Comparison of ENCODE assay signal across 27 mouse cellular contexts in genomic region chr2:167694244-167694643, GRCm38 (mm10). TPM values are rescaled to one million over a fixed set of nuclear protein-coding genes. Genes with fewer than 3 reads are reported as not detected.
A peak's percentile ranks its signal among the peaks of the same experiment; 100 is the strongest.
DNase-seq lines count a peak whose midpoint lies in the region; TF ChIP-seq lines count a peak whose summit lies in the region.
"Had no signal": no experiment of that assay in that cellular context is flagged by ENCODE, and none has a peak within 500 bp of the region (broad histone marks: within the 10 kb centered on the region; RNA-seq: fewer than 3 reads in every experiment).

No protein-coding gene starts in this region.

- peak; percentile 46 for DNase-seq in adrenal gland, postnatal 25 days
- no peak for DNase-seq in adrenal gland, adult 8-10 months
- no peak for DNase-seq in heart, adult 2 months
- DNase-seq in heart, postnatal 36 days: no peak
- DNase-seq in NIH3T3 (ENCODE audit: low read depth): peak; percentile 38
- DNase-seq in thymus, postnatal 14 days: no peak
- DNase-seq in right cerebral cortex, postnatal 4 days: no peak
- DNase-seq: B cell, adult 2 months; cerebellum, adult 8-10 months; embryo, embryonic 11 days; gastrocnemius, postnatal 10 days; heart, postnatal 4 days; kidney, adult 8-10 months; kidney, postnatal 4 days; midbrain, embryonic 14.5 days had no signal

- peaks cover 17% of the 10 kb centered on the region for H3K4me1 ChIP-seq in heart, adult 2 months (ENCODE audit: control insufficient read depth, insufficient read depth, low read length)
- no peaks in the 10 kb centered on the region; the same call in 1 of the 2 replicates for H3K4me1 ChIP-seq in embryonic fibroblast, embryonic 13.5 days (ENCODE audit: control insufficient read depth, insufficient read depth, low read length)

- H3K9ac ChIP-seq in heart, adult 2 months (ENCODE audit: low read depth, low read length): no peak overlapping the region
- H3K9ac ChIP-seq: embryonic facial prominence, embryonic 12.5 days; heart, embryonic 15.5 days; hindbrain, embryonic 13.5 days; limb, embryonic 15.5 days had no signal

- H3K27me3 ChIP-seq in heart, adult 2 months (ENCODE audit: control insufficient read depth, insufficient read depth, low read length): no peaks in the 10 kb centered on the region
- H3K27me3 ChIP-seq: heart, embryonic 15.5 days had no signal

- intact Hi-C loops in heart, adult 2 months (cut with DNase I): loop anchor here (5.0 kb wide), 1 partner anchor 153 kb away; no protein-coding TSS in a partner anchor
- intact Hi-C loops in heart, postnatal 36 days (cut with DNase I): loop anchor here (5.0 kb wide), 1 partner anchor 158 kb away; no protein-coding TSS in a partner anchor

- H3K79me2 ChIP-seq in heart, adult 2 months (replicated peaks; ENCODE audit: control insufficient read depth, insufficient read depth, low read length): no peaks in the 10 kb centered on the region

- WGBS in heart, adult 2 months: 26% methylated on average over 1 of the region's 1 CpGs

- no peaks in the 10 kb centered on the region for H3K36me3 ChIP-seq in heart, adult 2 months (ENCODE audit: control insufficient read depth, insufficient read depth, low read length)
- H3K36me3 ChIP-seq: embryonic facial prominence, embryonic 12.5 days; heart, embryonic 10.5 days; heart, embryonic 15.5 days; hindbrain, embryonic 13.5 days; limb, embryonic 10.5 days; limb, embryonic 15.5 days had no signal

- TF ChIP-seq CTCF in heart, adult 2 months (IDR thresholded peaks at IDR 0.05): no peak
- TF ChIP-seq CTCF in embryonic fibroblast, embryonic 13.5 days (IDR thresholded peaks at IDR 0.05; ENCODE audit: borderline replicate concordance, insufficient read depth, low read length): no peak

- H3K27ac ChIP-seq in heart, adult 2 months: peak overlapping the region; percentile 52
- H3K27ac ChIP-seq in embryonic fibroblast, embryonic 13.5 days (ENCODE audit: insufficient read depth, low read length): no peak overlapping the region
- H3K27ac ChIP-seq: embryonic facial prominence, embryonic 12.5 days; heart, embryonic 10.5 days; heart, embryonic 15.5 days; hindbrain, embryonic 13.5 days; kidney, postnatal 0 days; limb, embryonic 10.5 days; limb, embryonic 15.5 days had no signal

- H3K4me3 ChIP-seq in heart, adult 2 months: no peak overlapping the region
- H3K4me3 ChIP-seq in embryonic fibroblast, embryonic 13.5 days (ENCODE audit: insufficient read depth, low read length): no peak overlapping the region
- H3K4me3 ChIP-seq: embryonic facial prominence, embryonic 12.5 days; heart, embryonic 10.5 days; heart, embryonic 15.5 days; hindbrain, embryonic 13.5 days; limb, embryonic 10.5 days; limb, embryonic 15.5 days had no signal

- no peak for TF ChIP-seq POLR2A in heart, adult 2 months (IDR thresholded peaks at IDR 0.05; ENCODE audit: insufficient read depth, low read depth, low read length)
- peak; percentile 43; the same call in 1 of the 2 replicates for TF ChIP-seq POLR2A in embryonic fibroblast, embryonic 13.5 days (IDR thresholded peaks at IDR 0.05; ENCODE audit: low read depth, low read length)

- no peak for TF ChIP-seq EP300 in heart, adult 2 months (IDR thresholded peaks at IDR 0.05; ENCODE audit: insufficient read depth, low read depth, low read length)

RNA-seq across cellular contexts. Expression of gene Tmem189, which starts 4.6 kb away (rescaled TPM):
- total RNA-seq in adrenal gland, postnatal 25 days (2021): 37.4 and 40.5 TPM in 2 replicates
- total RNA-seq in adrenal gland, adult 8-10 months (2022): 10 to 100 TPM; 25.5 to 32.1 (median 28.5) TPM
- total RNA-seq in heart, adult 2 months (2021): 10 to 100 TPM; 23.0 to 26.4 TPM
- 53.2 and 58.4 TPM in 2 replicates for polyA plus RNA-seq in heart, adult 2 months (2012; rRNA removed)
- 10 to 100 TPM; 26.6 to 29.9 TPM for total RNA-seq in heart, postnatal 36 days (2021)
- polyA plus RNA-seq in embryonic fibroblast, embryonic 13.5 days (2011; ENCODE audit: insufficient read length, low read depth, missing spikeins): 31.3 and 37.9 TPM in 2 replicates

RNA-seq across cellular contexts. Expression of gene Cebpb, which starts 5.5 kb away (rescaled TPM):
- 483 and 585 TPM in 2 replicates for total RNA-seq in adrenal gland, postnatal 25 days (2021)
- 100 to 1,000 TPM in 3 of 4 experiments, 10 to 100 TPM in 1; 91.8 to 623 (median 239) TPM for total RNA-seq in adrenal gland, adult 8-10 months (2022)
- total RNA-seq in heart, adult 2 months (2021): 100 to 1,000 TPM in 1 of 2 experiments, 10 to 100 TPM in 1; 88.1 to 133 TPM
- 30.3 and 77.8 TPM in 2 replicates for polyA plus RNA-seq in heart, adult 2 months (2012; rRNA removed)
- 100 to 1,000 TPM in 1 of 2 experiments, 10 to 100 TPM in 1; 93.7 to 108 TPM for total RNA-seq in heart, postnatal 36 days (2021)
- 43.4 and 44.0 TPM in 2 replicates for polyA plus RNA-seq in embryonic fibroblast, embryonic 13.5 days (2011; ENCODE audit: insufficient read length, low read depth, missing spikeins)

RNA-seq across cellular contexts. Expression of gene Gm20431, which starts 32.9 kb away (rescaled TPM):
- 12.1 and 15.7 TPM in 2 replicates for total RNA-seq in adrenal gland, postnatal 25 days (2021)
- total RNA-seq in adrenal gland, adult 8-10 months (2022): 10 to 100 TPM; 19.9 to 23.9 (median 22.1) TPM
- 10 to 100 TPM; 15.6 to 21.0 TPM for total RNA-seq in heart, adult 2 months (2021)
- polyA plus RNA-seq in heart, adult 2 months (2012; rRNA removed): 9.7 and 16.5 TPM in 2 replicates
- 10 to 100 TPM; 14.0 to 20.7 TPM for total RNA-seq in heart, postnatal 36 days (2021)
- polyA plus RNA-seq in embryonic fibroblast, embryonic 13.5 days (2011; ENCODE audit: insufficient read length, low read depth, missing spikeins): 6.0 and 17.3 TPM in 2 replicates
- total RNA-seq: neutrophil, adult 5-6 weeks had no signal
- polyA plus RNA-seq: activated CD4-positive, CD25-positive, alpha-beta regulatory T cell, adult 4 months; liver, embryonic 16.5 days; neural tube, embryonic 11.5 days had no signal

Comparison
In these comparisons a context has a peak if more than half of its experiments do, and no peak if none do; other contexts are left out.
1. DNase-seq: peak in adrenal gland, postnatal 25 days (single experiment) and NIH3T3 (single experiment); none in adrenal gland, adult 8-10 months (single experiment), heart, adult 2 months (0 of 2), heart, postnatal 36 days (0 of 2), thymus, postnatal 14 days (single experiment) and right cerebral cortex, postnatal 4 days (single experiment).